Mouse (Mus musculus) MEL (cell line): Measurements from ENCODE around the gene Lbp. TPM values are rescaled to one million over a fixed set of nuclear protein-coding genes. Genes with fewer than 3 reads are reported as not detected.
A peak's percentile ranks its signal among the peaks of the same experiment; 100 is the strongest.

Source experiments
- DNase-seq: peaks from one replicate; pipeline ENCODE4 v3.0.0; 2011; ENCODE audit warnings: low read depth, low spot score
- H3K27ac ChIP-seq: 2 replicates; pipeline ENCODE4 v1.5.1; 2012; ENCODE audit warnings: low read depth, mild to moderate bottlenecking, control low read depth, low read length, moderate library complexity; ENCODE audit not compliant: control insufficient read depth
- H3K27me3 ChIP-seq, 2 experiments: fragments of 150-350 bp in 1 of 2; sonication (generic) in 1 of 2; 2 replicates each; pipeline ENCODE4 v1.6.1; 2012; ENCODE audit warnings: low read length in 2 of 2, mild to moderate bottlenecking in 2 of 2, improper control_type of control experiment in 1 of 2, moderate library complexity in 1 of 2; ENCODE audit not compliant: insufficient read depth in 2 of 2, control insufficient read depth in 1 of 2
- H3K36me3 ChIP-seq, 2 experiments: 2 replicates each; pipeline ENCODE4 v1.6.1; 2012 to 2014; ENCODE audit warnings: low read length in 2 of 2, improper control_type of control experiment in 1 of 2, inconsistent platforms in 1 of 2, mild to moderate bottlenecking in 1 of 2; ENCODE audit not compliant: insufficient read depth in 2 of 2, control insufficient read depth in 1 of 2
- H3K4me1 ChIP-seq, 2 experiments: fragments of 150-350 bp in 1 of 2; sonication (generic) in 1 of 2; 2 replicates each; pipeline ENCODE4 v1.6.1; 2012; ENCODE audit warnings: low read length in 2 of 2, improper control_type of control experiment in 1 of 2, mild to moderate bottlenecking in 1 of 2; ENCODE audit not compliant: insufficient read depth in 2 of 2, control insufficient read depth in 1 of 2
- H3K4me3 ChIP-seq, 2 experiments: fragments of 150-350 bp in 1 of 2; sonication (generic) in 1 of 2; 2 replicates each; pipeline ENCODE4 v1.5.1; 2012; ENCODE audit warnings: low read depth in 2 of 2, low read length in 2 of 2, mild to moderate bottlenecking in 2 of 2, moderate library complexity in 2 of 2, control low read depth in 1 of 2, improper control_type of control experiment in 1 of 2; ENCODE audit not compliant: control insufficient read depth in 1 of 2, insufficient read depth in 1 of 2
- H3K79me2 ChIP-seq: 2 replicates; pipeline ENCODE4 v1.6.1; 2012; ENCODE audit warnings: mild to moderate bottlenecking, low read length, moderate library complexity; ENCODE audit not compliant: control insufficient read depth, poor library complexity, insufficient read depth
- H3K9ac ChIP-seq: 2 replicates; pipeline ENCODE4 v1.6.1; 2012; ENCODE audit warnings: low read depth, mild to moderate bottlenecking, control low read depth, low read length, moderate library complexity; ENCODE audit not compliant: control insufficient read depth, poor library complexity, severe bottlenecking
- H3K9me3 ChIP-seq: fragments of 150-350 bp; sonication (generic); replicated peaks from 2 replicates; pipeline ENCODE4 v1.6.1; 2012; ENCODE audit warnings: mild to moderate bottlenecking, low read length, improper control_type of control experiment, moderate library complexity; ENCODE audit not compliant: insufficient read depth
- BHLHE40 ChIP-seq: IDR thresholded peaks from 2 replicates; pipeline ENCODE4 v1.6.1; 2012; ENCODE audit warnings: low read depth, mild to moderate bottlenecking, inconsistent platforms, low read length, improper control_type of control experiment, borderline replicate concordance
- CHD1 ChIP-seq: IDR thresholded peaks from 2 replicates; pipeline ENCODE4 v1.6.1; 2012; ENCODE audit warnings: low read depth, mild to moderate bottlenecking, inconsistent platforms, low read length, improper control_type of control experiment
- CHD2 ChIP-seq: IDR thresholded peaks from 2 replicates; pipeline ENCODE4 v1.6.1; 2011; ENCODE audit warnings: low read length, improper control_type of control experiment
- CTCF ChIP-seq, 3 experiments: IDR thresholded peaks in 2 of 3; conservative IDR thresholded peaks in 1 of 3; 2 replicates each; pipeline ENCODE4 v1.5.1; 2011 to 2012; ENCODE audit warnings: low read length in 3 of 3, low read depth in 2 of 3, mild to moderate bottlenecking in 2 of 3, improper control_type of control experiment in 1 of 3, inconsistent platforms in 1 of 3, mixed read lengths in 1 of 3, moderate library complexity in 1 of 3; ENCODE audit not compliant: control insufficient read depth in 1 of 3, insufficient read depth in 1 of 3, poor library complexity in 1 of 3, severe bottlenecking in 1 of 3
- E2F4 ChIP-seq: IDR thresholded peaks from 2 replicates; pipeline ENCODE4 v1.6.1; 2011; ENCODE audit warnings: low read depth, low read length, improper control_type of control experiment, borderline replicate concordance
- ELF1 ChIP-seq: IDR thresholded peaks from 2 replicates; pipeline ENCODE4 v1.6.1; 2014; ENCODE audit warnings: low read depth, mild to moderate bottlenecking, inconsistent platforms, low read length, improper control_type of control experiment, moderate library complexity
- EP300 ChIP-seq, 2 experiments: IDR thresholded peaks; 2 replicates each; pipeline ENCODE4 v1.6.1; 2011; ENCODE audit warnings: improper control_type of control experiment in 2 of 2, low read length in 2 of 2, low read depth in 1 of 2, mild to moderate bottlenecking in 1 of 2
- ETS1 ChIP-seq: IDR thresholded peaks from 2 replicates; pipeline ENCODE4 v1.6.1; 2012; ENCODE audit warnings: low read depth, mild to moderate bottlenecking, inconsistent platforms, low read length, improper control_type of control experiment, moderate library complexity
- GATA1 ChIP-seq: IDR thresholded peaks from 2 replicates; pipeline ENCODE4 v1.6.1; 2011; ENCODE audit warnings: low read depth, low read length, improper control_type of control experiment
- HCFC1 ChIP-seq: IDR thresholded peaks from 2 replicates; pipeline ENCODE4 v1.6.1; 2012; ENCODE audit warnings: low read depth, mild to moderate bottlenecking, inconsistent platforms, low read length, improper control_type of control experiment, moderate library complexity
- MAFK ChIP-seq: IDR thresholded peaks from 2 replicates; pipeline ENCODE4 v1.6.1; 2011; ENCODE audit warnings: low read depth, mild to moderate bottlenecking, low read length, improper control_type of control experiment, borderline replicate concordance
- MAZ ChIP-seq: IDR thresholded peaks from 2 replicates; pipeline ENCODE4 v1.6.1; 2012; ENCODE audit warnings: low read depth, mild to moderate bottlenecking, inconsistent platforms, low read length, improper control_type of control experiment
- MEF2A ChIP-seq: IDR thresholded peaks from 2 replicates; pipeline ENCODE4 v1.6.1; 2014; ENCODE audit warnings: low read depth, mild to moderate bottlenecking, inconsistent platforms, low read length, improper control_type of control experiment; ENCODE audit not compliant: poor library complexity, insufficient replicate concordance, severe bottlenecking; ENCODE audit errors: extremely low read depth
- MXI1 ChIP-seq: IDR thresholded peaks from 2 replicates; pipeline ENCODE4 v1.6.1; 2011; ENCODE audit warnings: mild to moderate bottlenecking, low read depth, low read length, improper control_type of control experiment
- MYB ChIP-seq: IDR thresholded peaks from 2 replicates; pipeline ENCODE4 v1.6.1; 2011; ENCODE audit warnings: mild to moderate bottlenecking, low read depth, low read length, improper control_type of control experiment
- MYC ChIP-seq: IDR thresholded peaks from 2 replicates; pipeline ENCODE4 v1.6.1; 2011; ENCODE audit warnings: low read depth, mild to moderate bottlenecking, low read length, improper control_type of control experiment, moderate library complexity
- NELFE ChIP-seq: IDR thresholded peaks from 2 replicates; pipeline ENCODE4 v1.6.1; 2011; ENCODE audit warnings: low read depth, low read length, improper control_type of control experiment
- POLR2A ChIP-seq, 2 experiments: IDR thresholded peaks; 2 replicates each; pipeline ENCODE4 v1.6.1; 2011 to 2012; ENCODE audit warnings: low read length in 2 of 2, mild to moderate bottlenecking in 2 of 2, control low read depth in 1 of 2, improper control_type of control experiment in 1 of 2, low read depth in 1 of 2, moderate library complexity in 1 of 2; ENCODE audit not compliant: control insufficient read depth in 1 of 2, insufficient read depth in 1 of 2, poor library complexity in 1 of 2
- POLR2AphosphoS2 ChIP-seq: IDR thresholded peaks from 2 replicates; pipeline ENCODE4 v1.6.1; 2011; ENCODE audit warnings: low read length, improper control_type of control experiment
- POLR2AphosphoS5 ChIP-seq: IDR thresholded peaks from 2 replicates; pipeline ENCODE4 v1.6.1; 2012; ENCODE audit warnings: low read depth, borderline replicate concordance, mild to moderate bottlenecking, inconsistent platforms, low read length, moderate library complexity, mixed read lengths
- RAD21 ChIP-seq: IDR thresholded peaks from 2 replicates; pipeline ENCODE4 v1.6.1; 2011; ENCODE audit warnings: mild to moderate bottlenecking, low read depth, low read length, improper control_type of control experiment
- RCOR1 ChIP-seq: IDR thresholded peaks from 2 replicates; pipeline ENCODE4 v1.6.1; 2012; ENCODE audit warnings: low read depth, mild to moderate bottlenecking, inconsistent platforms, low read length, improper control_type of control experiment
- SMC3 ChIP-seq: IDR thresholded peaks from 2 replicates; pipeline ENCODE4 v1.6.1; 2011; ENCODE audit warnings: low read depth, low read length, improper control_type of control experiment
- TBP ChIP-seq: IDR thresholded peaks from 2 replicates; pipeline ENCODE4 v1.8.0; 2011; ENCODE audit warnings: low read depth, low read length, improper control_type of control experiment
- TCF12 ChIP-seq: IDR thresholded peaks from 2 replicates; pipeline ENCODE4 v1.6.1; 2014; ENCODE audit warnings: low read depth, mild to moderate bottlenecking, inconsistent platforms, low read length, improper control_type of control experiment, moderate library complexity
- UBTF ChIP-seq: IDR thresholded peaks from 2 replicates; pipeline ENCODE4 v1.6.1; 2012; ENCODE audit warnings: low read depth, mild to moderate bottlenecking, inconsistent platforms, low read length, improper control_type of control experiment, moderate library complexity, borderline replicate concordance; ENCODE audit not compliant: insufficient read depth
- USF1 ChIP-seq: IDR thresholded peaks from 2 replicates; pipeline ENCODE4 v1.6.1; 2014; ENCODE audit warnings: low read depth, mild to moderate bottlenecking, inconsistent platforms, low read length, improper control_type of control experiment, moderate library complexity
- USF2 ChIP-seq, 2 experiments: IDR thresholded peaks; 2 replicates each; pipeline ENCODE4 v1.6.1; 2011 to 2012; ENCODE audit warnings: improper control_type of control experiment in 2 of 2, low read length in 2 of 2, borderline replicate concordance in 1 of 2, inconsistent platforms in 1 of 2, low read depth in 1 of 2, mild to moderate bottlenecking in 1 of 2; ENCODE audit not compliant: insufficient read depth in 1 of 2
- ZC3H11A ChIP-seq: IDR thresholded peaks from 2 replicates; pipeline ENCODE4 v1.6.1; 2012; ENCODE audit warnings: low read depth, mild to moderate bottlenecking, inconsistent platforms, low read length, improper control_type of control experiment
- ZMIZ1 ChIP-seq: IDR thresholded peaks from 2 replicates; pipeline ENCODE4 v1.6.1; 2012; ENCODE audit warnings: low read depth, mild to moderate bottlenecking, inconsistent platforms, low read length, improper control_type of control experiment, moderate library complexity
- ZNF384 ChIP-seq: IDR thresholded peaks from 2 replicates; pipeline ENCODE4 v1.6.1; 2012; ENCODE audit warnings: low read depth, mild to moderate bottlenecking, inconsistent platforms, low read length, improper control_type of control experiment
- polyA plus RNA-seq, 2 experiments: library from polyadenylated mRNA; stranded (reverse) in 1 of 2; unstranded in 1 of 2; fragments of >175 nt in 1 of 2; fragments of >200 nt in 1 of 2; gene quantifications; 2 replicates each; pipeline versions ENCODE4 v1.2.1 to v1.2.4; 2012; ENCODE audit warnings: low replicate concordance in 2 of 2, low read depth in 1 of 2; ENCODE audit not compliant: insufficient read length in 2 of 2, insufficient read depth in 1 of 2, missing spikeins in 1 of 2
- total RNA-seq: library from RNA; depleted of rRNA; stranded (reverse); fragments of 300-350 nt; gene quantifications from 2 replicates; pipeline ENCODE4 v1.2.3, GENCODE M21; 2012

Gene Lbp
- total and polyA plus RNA-seq, 3 experiments = not detected

- TF ChIP-seq E2F4 = no peak
- no peak for TF ChIP-seq MAZ
- no peak for TF ChIP-seq ZC3H11A
- peak; percentile 96 for TF ChIP-seq NELFE
Observed at GRCm38 (mm10) chr2:158360873-158361677, 54.8 kb downstream of the Lbp start (continued).

- Histone ChIP-seq H3K36me3 (peaks cover 16 to 23% of the 10 kb centered on the region in 2 experiments), H3K4me3 (peak overlapping the region; percentile 37 to 46), H3K79me2 (peaks cover 34% of the 10 kb centered on the region), H3K27ac (peak overlapping the region; percentile 77), H3K9ac (peak overlapping the region; percentile 67), H3K9me3 (no peaks in the 10 kb centered on the region), H3K27me3 (no peaks in the 10 kb centered on the region), H3K4me1 (peaks cover 0 to 20% of the 10 kb centered on the region in 2 experiments; a peak in 3 of 4 replicates)
- DNase-seq = peak; percentile 82
- TF ChIP-seq RCOR1 (no peak), GATA1 (no peak), TBP (no peak; the same call in 1 of the 2 replicates), TCF12 (no peak), ZC3H11A (no peak), MAZ (no peak; the same call in 1 of the 2 replicates), MXI1 (no peak), USF2 (IDR thresholded peaks at IDR 0.05; ENCODE audit: borderline replicate concordance in 1 of 2, insufficient read depth in 1 of 2, low read depth in 1 of 2, low read length in 2 of 2) (no peak), POLR2AphosphoS2 (no peak; the same call in 1 of the 2 replicates), CHD2 (no peak), CTCF (IDR thresholded peaks at IDR 0.05 in 2 of 3, conservative IDR thresholded peaks at IDR 0.05 in 1 of 3; ENCODE audit: control insufficient read depth in 1 of 3, insufficient read depth in 1 of 3, low read depth in 2 of 3, low read length in 3 of 3, poor library complexity in 1 of 3, severe bottlenecking in 1 of 3) (peak in 2 of 3 experiments; percentile 3 to 58; a peak in 4 of 6 replicates), CHD1 (0 out of 2 replicates have a peak, but pooled peaks have one; percentile 11), EP300 (IDR thresholded peaks at IDR 0.05; ENCODE audit: low read depth in 1 of 2, low read length in 2 of 2) (0 out of 4 replicates have a peak, but pooled peaks of 1 of the 2 experiments have one; percentile 4), HCFC1 (no peak), BHLHE40 (no peak), ETS1 (no peak), ELF1 (no peak), USF1 (no peak), ZNF384 (no peak), RAD21 (peak; percentile 32), SMC3 (peak; percentile 26; the same call in 1 of the 2 replicates), UBTF (no peak), E2F4 (no peak), POLR2AphosphoS5 (no peak), MAFK (no peak), MYB (no peak), MEF2A (no peak), POLR2A (IDR thresholded peaks at IDR 0.05; ENCODE audit: control insufficient read depth in 1 of 2, insufficient read depth in 1 of 2, low read depth in 1 of 2, low read length in 2 of 2, poor library complexity in 1 of 2) (peak in 1 of 2 experiments; percentile 24; a peak in 1 of 4 replicates), MYC (no peak; the same call in 1 of the 2 replicates), ZMIZ1 (no peak)
Observed at GRCm38 (mm10) chr2:158361678-158362320, 55.5 kb downstream of the Lbp start.
